Mouse (Mus musculus): ENCODE data around the gene Usp12. TPM values are rescaled to one million over a fixed set of nuclear protein-coding genes. Genes with fewer than 3 reads are reported as not detected.

Gene Usp12
- polyA plus RNA-seq, 1 experiment: 30.3 TPM

- Histone ChIP-seq H3K4me1 (ENCODE audit: control insufficient read depth, insufficient read depth, low read length) (no peaks in the 10 kb centered on the region), H3K27ac (ENCODE audit: insufficient read depth, low read length) (no peak overlapping the region), H3K4me3 (ENCODE audit: insufficient read depth, low read length) (no peak overlapping the region)
- TF ChIP-seq POLR2A (IDR thresholded peaks at IDR 0.05; ENCODE audit: low read depth, low read length): no peak
- no peak for TF ChIP-seq CTCF (IDR thresholded peaks at IDR 0.05; ENCODE audit: borderline replicate concordance, insufficient read depth, low read length)
Observed at GRCm38 (mm10) chr5:146686954-146687353, 107.9 kb downstream of the Usp12 start.

Other genes starting within 250 kb of the Usp12 start
- gene Gm3415, start 238.9 kb downstream of the Usp12 start, polyA plus RNA-seq (2011; ENCODE audit: insufficient read length, low read depth, missing spikeins): not detected in 2 replicates
- gene Gpr12, start 209.8 kb downstream of the Usp12 start, polyA plus RNA-seq (2011; ENCODE audit: insufficient read length, low read depth, missing spikeins): not detected in 2 replicates
- gene Rpl21, start 37.9 kb upstream of the Usp12 start, polyA plus RNA-seq (2011; ENCODE audit: insufficient read length, low read depth, missing spikeins): 87.4 and 122 TPM in 2 replicates
- gene Rasl11a, start 50.1 kb upstream of the Usp12 start, polyA plus RNA-seq (2011; ENCODE audit: insufficient read length, low read depth, missing spikeins): 9.6 and 9.7 TPM in 2 replicates
- 33.1 and 40.5 TPM in 2 replicates for gene Gtf3a, start 153.7 kb upstream of the Usp12 start, polyA plus RNA-seq (2011; ENCODE audit: insufficient read length, low read depth, missing spikeins)
- gene Mtif3, start 168.8 kb upstream of the Usp12 start, polyA plus RNA-seq (2011; ENCODE audit: insufficient read length, low read depth, missing spikeins): 10.2 and 10.4 TPM in 2 replicates